Mouse (Mus musculus) intestine, postnatal 0 days (tissue): ENCODE measurements around the gene Ttc34. TPM values are rescaled to one million over a fixed set of nuclear protein-coding genes. Genes with fewer than 3 reads are reported as not detected.
A peak's percentile ranks its signal among the peaks of the same experiment; 100 is the strongest.

Source experiments
- ATAC-seq: fragments of 200-750 bp; cut with Nextera tagmentation; 2 replicates; pipeline ENCODE4 v1.8.0; 2017; ENCODE audit warnings: mild to moderate bottlenecking, moderate TSS enrichment, moderate library complexity
- H3K27ac ChIP-seq: fragments of 300-500 bp; sonication (generic); 2 replicates; pipeline ENCODE4 v1.5.1; 2014; ENCODE audit warnings: mild to moderate bottlenecking, low read depth, low read length, moderate library complexity
- H3K27me3 ChIP-seq: fragments of 300-500 bp; sonication (generic); replicated peaks from 2 replicates; pipeline ENCODE4 v1.6.1; 2014; ENCODE audit warnings: low read length, mixed read lengths; ENCODE audit not compliant: control insufficient read depth, insufficient read depth
- H3K36me3 ChIP-seq: fragments of 300-500 bp; sonication (generic); 2 replicates; pipeline ENCODE4 v1.6.1; 2014; ENCODE audit warnings: mild to moderate bottlenecking, moderate library complexity; ENCODE audit not compliant: control insufficient read depth, insufficient read depth
- H3K4me1 ChIP-seq: fragments of 300-500 bp; sonication (generic); replicated peaks from 2 replicates; pipeline ENCODE4 v1.6.1; 2014; ENCODE audit warnings: antibody characterized with exemption, low read length, mixed read lengths; ENCODE audit not compliant: control insufficient read depth, insufficient read depth
- H3K4me2 ChIP-seq: fragments of 300-500 bp; sonication (generic); replicated peaks from 2 replicates; pipeline ENCODE4 v1.6.1; 2014; ENCODE audit warnings: low read depth, mild to moderate bottlenecking, moderate library complexity
- H3K4me3 ChIP-seq: fragments of 300-500 bp; sonication (generic); 2 replicates; pipeline ENCODE4 v1.5.1; 2014; ENCODE audit warnings: low read depth, low read length
- H3K9ac ChIP-seq: fragments of 300-500 bp; sonication (generic); 2 replicates; pipeline ENCODE4 v1.6.1; 2014; ENCODE audit warnings: mild to moderate bottlenecking, low read depth, low read length
- H3K9me3 ChIP-seq: fragments of 300-500 bp; sonication (generic); 2 replicates; pipeline ENCODE4 v1.6.1; 2016; ENCODE audit warnings: mixed run types; ENCODE audit not compliant: control insufficient read depth
- CTCF ChIP-seq: sonication (generic); IDR thresholded peaks from 2 replicates; pipeline ENCODE4 v1.5.1; 2016; ENCODE audit warnings: low read depth, mild to moderate bottlenecking, control low read depth, antibody characterized with exemption, moderate library complexity
- WGBS: fragments of 180-500 bp; shearing (Covaris S2); extraction: QIAGEN DNeasy Blood & Tissue Kit; methylation state at CpG from one replicate; pipeline ENCODE4 v1.1.7; 2014; 5-methylcytosine and 5-hydroxymethylcytosine counted together
- polyA plus RNA-seq: library from polyadenylated mRNA; unstranded; fragments of >200 nt; fragmentation: Nextera tagmentation; extraction: Ambion mirVana; gene quantifications from 2 replicates; pipeline ENCODE4 v1.2.1, GENCODE M21; 2015

Gene Ttc34
- polyA plus RNA-seq, 1 experiment from 2014 or later = not detected

DNA sequence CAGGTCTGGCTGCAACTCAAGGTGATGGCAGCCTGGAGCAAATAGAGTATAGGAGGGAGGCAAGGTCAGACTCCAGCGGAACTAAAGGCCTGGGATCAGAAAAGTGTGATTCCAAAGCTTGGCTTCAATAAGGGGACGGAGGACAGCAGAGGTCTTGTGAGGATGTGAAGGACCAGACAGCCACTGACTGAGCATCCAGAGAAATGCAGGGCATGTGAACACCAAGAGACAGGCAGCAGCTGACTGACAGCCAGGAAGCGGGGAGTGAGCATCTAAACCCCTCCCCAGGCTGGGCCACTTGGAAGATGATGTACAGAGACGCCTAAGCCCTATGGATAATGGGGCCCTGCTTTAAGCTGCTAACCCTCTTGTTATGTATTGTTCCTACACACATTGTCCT is 33.5 kb downstream of the Ttc34 start:
- no peak overlapping the region for H3K4me3 ChIP-seq
- H3K9ac ChIP-seq = no peak overlapping the region
- H3K4me1 ChIP-seq = no peaks in the 10 kb centered on the region
- WGBS = 75% methylated on average over 4 of the region's 4 CpGs
- no peak overlapping the region for H3K27ac ChIP-seq
- no peaks in the 10 kb centered on the region for H3K36me3 ChIP-seq
- peaks cover 11% of the 10 kb centered on the region; the same call in 1 of the 2 replicates for H3K27me3 ChIP-seq
- no peak for TF ChIP-seq CTCF
- no peak overlapping the region for H3K4me2 ChIP-seq
- no peak for ATAC-seq
- H3K9me3 ChIP-seq = no peaks in the 10 kb centered on the region

GRCm38 (mm10) chr4:154871757-154872251 is 34.5 kb downstream of the Ttc34 start:
- H3K36me3 ChIP-seq = no peaks in the 10 kb centered on the region
- no peaks in the 10 kb centered on the region for H3K4me1 ChIP-seq
- peak; percentile 38; the same call in 1 of the 2 replicates for TF ChIP-seq CTCF
- WGBS = 3% methylated on average over 13 of the region's 13 CpGs
- H3K27ac ChIP-seq = no peak overlapping the region
- H3K9me3 ChIP-seq = no peaks in the 10 kb centered on the region
- no peak overlapping the region; the same call in 1 of the 2 replicates for H3K4me2 ChIP-seq
- no peak overlapping the region for H3K9ac ChIP-seq
- peak; percentile 41 for ATAC-seq
- H3K4me3 ChIP-seq = no peak overlapping the region
- peaks cover 11% of the 10 kb centered on the region; the same call in 1 of the 2 replicates for H3K27me3 ChIP-seq

DNA sequence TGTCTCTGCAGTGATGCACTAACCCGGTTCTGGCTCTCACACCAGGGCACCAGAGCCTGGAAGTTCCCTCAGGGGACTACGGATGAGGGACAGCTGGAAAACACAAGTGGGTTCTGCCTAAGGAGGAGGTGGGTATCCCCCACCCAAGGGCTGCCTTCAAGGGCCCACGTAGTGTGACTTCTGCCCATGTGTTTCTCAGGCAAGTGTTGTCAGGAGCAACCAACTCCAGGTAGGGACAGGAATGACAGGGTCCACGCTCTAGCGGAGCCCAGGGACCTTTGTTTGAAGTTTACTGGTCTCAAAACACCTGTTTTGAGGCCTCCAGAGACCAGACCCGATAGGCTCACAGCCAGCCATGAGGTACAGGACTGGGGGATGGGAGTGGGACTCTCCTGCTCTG is 35.9 kb downstream of the Ttc34 start:
- 71% methylated on average over 6 of the region's 6 CpGs for WGBS
- ATAC-seq = no peak
- no peak for TF ChIP-seq CTCF
- no peaks in the 10 kb centered on the region for H3K4me1 ChIP-seq
- no peak overlapping the region for H3K4me3 ChIP-seq
- peaks cover 8% of the 10 kb centered on the region; the same call in 1 of the 2 replicates for H3K27me3 ChIP-seq
- H3K36me3 ChIP-seq = no peaks in the 10 kb centered on the region
- no peak overlapping the region for H3K4me2 ChIP-seq
- H3K27ac ChIP-seq = no peak overlapping the region
- no peak overlapping the region for H3K9ac ChIP-seq
- no peaks in the 10 kb centered on the region for H3K9me3 ChIP-seq

GRCm38 (mm10) chr4:154877864-154878548 is 40.7 kb downstream of the Ttc34 start:
- H3K9me3 ChIP-seq = no peaks in the 10 kb centered on the region
- H3K4me1 ChIP-seq = no peaks in the 10 kb centered on the region
- peak overlapping the region; percentile 46 for H3K27ac ChIP-seq
- peak overlapping the region; percentile 31; the same call in 1 of the 2 replicates for H3K9ac ChIP-seq
- peak overlapping the region; percentile 62 for H3K4me2 ChIP-seq
- no peaks in the 10 kb centered on the region for H3K36me3 ChIP-seq
- H3K4me3 ChIP-seq = peak overlapping the region; percentile 32
- peak; percentile 93 for TF ChIP-seq CTCF
- whole genome bisulfite sequencing = 7% methylated on average over 18 of the region's 18 CpGs
- no peaks in the 10 kb centered on the region for H3K27me3 ChIP-seq
- peak; percentile 91 for ATAC-seq

- no peak for TF ChIP-seq CTCF
- no peaks in the 10 kb centered on the region for H3K9me3 ChIP-seq
- H3K4me3 ChIP-seq = no peak overlapping the region
- ATAC-seq = no peak
- 51% methylated on average over 6 of the region's 6 CpGs for WGBS
- H3K36me3 ChIP-seq = no peaks in the 10 kb centered on the region
- no peak overlapping the region for H3K27ac ChIP-seq
- no peak overlapping the region for H3K9ac ChIP-seq
- no peak overlapping the region for H3K4me2 ChIP-seq
- no peaks in the 10 kb centered on the region for H3K27me3 ChIP-seq
- H3K4me1 ChIP-seq = no peaks in the 10 kb centered on the region
These were observed 43.5 kb downstream of the Ttc34 start for GRCm38 (mm10) chr4:154880730-154881129.

DNA sequence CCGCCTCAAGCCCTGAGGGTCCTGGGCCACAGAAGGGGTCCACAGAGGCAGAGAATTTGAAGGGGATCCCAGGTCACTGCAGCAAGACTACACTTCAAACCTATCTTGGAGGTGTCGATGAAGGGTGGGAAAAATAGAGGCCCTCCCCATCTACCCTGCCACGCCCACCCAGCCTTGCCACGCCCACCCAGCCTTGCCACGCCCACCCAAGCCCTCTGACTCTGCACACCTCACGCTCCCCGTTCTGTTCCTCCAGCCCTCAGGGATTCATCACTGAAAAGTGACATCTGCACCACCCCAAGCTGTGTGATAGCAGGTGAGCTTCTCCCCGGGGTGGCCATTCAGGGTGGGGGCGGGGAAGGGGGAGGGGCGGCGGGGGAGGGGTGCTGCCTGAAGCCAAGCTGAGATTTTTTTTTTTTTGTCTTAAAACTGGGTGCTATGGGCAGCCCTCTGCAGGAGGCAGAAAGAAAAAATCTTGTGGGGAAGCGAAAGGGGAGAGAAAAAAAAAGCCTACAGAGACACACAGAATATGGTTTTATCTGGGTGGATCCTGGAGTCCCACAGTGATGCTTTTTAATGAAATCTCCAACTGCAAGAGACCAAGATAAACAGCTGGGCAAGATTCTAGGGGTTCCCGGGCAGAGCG is 44.9 kb downstream of the Ttc34 start:
- H3K36me3 ChIP-seq = no peaks in the 10 kb centered on the region
- ATAC-seq = no peak
- H3K4me3 ChIP-seq = no peak overlapping the region
- whole genome bisulfite sequencing = 17% methylated on average over 14 of the region's 14 CpGs
- H3K27me3 ChIP-seq = no peaks in the 10 kb centered on the region
- no peak for TF ChIP-seq CTCF
- H3K9ac ChIP-seq = no peak overlapping the region
- H3K9me3 ChIP-seq = no peaks in the 10 kb centered on the region
- H3K27ac ChIP-seq = no peak overlapping the region
- no peaks in the 10 kb centered on the region for H3K4me1 ChIP-seq
- H3K4me2 ChIP-seq = no peak overlapping the region
